Mouse (Mus musculus) limb, embryonic 14.5 days (tissue): ENCODE results near the gene Gpr83. TPM values are rescaled to one million over a fixed set of nuclear protein-coding genes. Genes with fewer than 3 reads are reported as not detected.

ENCODE experiments used
- ATAC-seq: fragments of 200-750 bp; cut with Nextera tagmentation; 2 replicates; pipeline ENCODE4 v1.8.0; 2017; ENCODE audit warnings: low read depth, moderate number of reproducible peaks, moderate TSS enrichment; ENCODE audit not compliant: low FRiP score
- DNase-seq: peaks from one replicate; pipeline ENCODE4 v3.0.0-alpha.2; 2015; ENCODE audit warnings: low spot score
- H3K27ac ChIP-seq: fragments of 300-500 bp; sonication (generic); replicated peaks from 2 replicates; pipeline ENCODE4 v1.5.1; 2014; ENCODE audit warnings: low read depth, mild to moderate bottlenecking, low read length, moderate library complexity, mixed read lengths
- H3K27me3 ChIP-seq: fragments of 300-500 bp; sonication (generic); 2 replicates; pipeline ENCODE4 v1.6.1; 2014; ENCODE audit warnings: low read length, mixed read lengths; ENCODE audit not compliant: control insufficient read depth, insufficient read depth
- H3K36me3 ChIP-seq: fragments of 300-500 bp; sonication (generic); 2 replicates; pipeline ENCODE4 v1.6.1; 2014; ENCODE audit warnings: mild to moderate bottlenecking, low read length, moderate library complexity, mixed read lengths; ENCODE audit not compliant: control insufficient read depth, insufficient read depth
- H3K4me1 ChIP-seq: fragments of 300-500 bp; sonication (generic); 2 replicates; pipeline ENCODE4 v1.6.1; 2014; ENCODE audit warnings: antibody characterized with exemption, low read length, mixed read lengths; ENCODE audit not compliant: control insufficient read depth, insufficient read depth
- H3K4me2 ChIP-seq: fragments of 300-500 bp; sonication (generic); replicated peaks from 2 replicates; pipeline ENCODE4 v1.6.1; 2014; ENCODE audit warnings: low read depth, mild to moderate bottlenecking, low read length, moderate library complexity; ENCODE audit not compliant: severe bottlenecking
- H3K4me3 ChIP-seq: fragments of 300-500 bp; sonication (generic); replicated peaks from 2 replicates; pipeline ENCODE4 v1.5.1; 2014; ENCODE audit warnings: low read length
- H3K9ac ChIP-seq: fragments of 300-500 bp; sonication (generic); 2 replicates; pipeline ENCODE4 v1.6.1; 2014; ENCODE audit warnings: mild to moderate bottlenecking, low read depth, low read length, moderate library complexity; ENCODE audit not compliant: severe bottlenecking
- H3K9me3 ChIP-seq: fragments of 300-500 bp; sonication (generic); 2 replicates; pipeline ENCODE4 v1.6.1; 2016; ENCODE audit warnings: low read length; ENCODE audit not compliant: control insufficient read depth
- POLR2A ChIP-seq: fragments of 200-500 bp; IDR thresholded peaks from 2 replicates; pipeline ENCODE4 v1.8.0; 2012; ENCODE audit warnings: inconsistent platforms, mild to moderate bottlenecking, moderate library complexity, borderline replicate concordance; ENCODE audit not compliant: insufficient read depth, insufficient read length; ENCODE audit errors: extremely low read depth
- WGBS: fragments of 180-500 bp; shearing (Covaris S2); extraction: QIAGEN DNeasy Blood & Tissue Kit; methylation state at CpG from one replicate; pipeline ENCODE4 v1.1.7; 2014; 5-methylcytosine and 5-hydroxymethylcytosine counted together
- polyA plus RNA-seq, 2 experiments: library from polyadenylated mRNA; depleted of rRNA in 1 of 2; stranded (reverse) in 1 of 2; unstranded in 1 of 2; fragments of >200 nt; fragmentation: Nextera tagmentation in 1 of 2; extraction: Ambion mirVana in 1 of 2; gene quantifications; 2 replicates each; pipeline versions ENCODE4 v1.2.1 to v1.2.3; 2012 to 2014

Gpr83 gene
- polyA plus RNA-seq, 2 experiments: 4.5 to 4.8 TPM

DNA sequence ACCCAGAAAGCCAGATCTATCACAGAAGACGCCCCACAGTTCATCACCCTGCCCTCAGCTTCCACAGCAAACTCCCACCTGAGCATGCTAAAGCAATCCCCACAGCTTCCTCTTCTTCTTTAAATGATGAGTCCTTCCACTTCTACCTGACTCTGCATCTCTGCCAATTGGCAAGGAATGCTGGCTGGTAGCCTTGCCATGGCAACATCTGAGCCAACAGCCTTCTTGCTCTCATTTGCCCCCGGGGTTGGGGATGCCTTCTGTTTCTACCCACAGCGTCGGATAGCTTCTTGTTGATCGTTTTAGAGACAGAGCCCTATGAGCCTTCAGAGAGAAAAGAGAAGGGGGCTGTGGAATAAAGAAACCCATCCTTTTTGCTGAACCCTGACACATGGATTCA lies 31.9 kb downstream of the Gpr83 start:
- no peak for TF ChIP-seq POLR2A
- H3K27me3 ChIP-seq: no peaks in the 10 kb centered on the region
- peaks cover 2% of the 10 kb centered on the region; the same call in 1 of the 2 replicates for H3K4me1 ChIP-seq
- H3K9ac ChIP-seq: no peak overlapping the region
- no peak overlapping the region for H3K27ac ChIP-seq
- ATAC-seq (no peak), DNase-seq (no peak)
- WGBS: 79% methylated on average over 5 of the region's 5 CpGs
- H3K9me3 ChIP-seq: no peaks in the 10 kb centered on the region
- H3K4me3 ChIP-seq: no peak overlapping the region
- H3K4me2 ChIP-seq: no peak overlapping the region
- no peaks in the 10 kb centered on the region for H3K36me3 ChIP-seq

DNA sequence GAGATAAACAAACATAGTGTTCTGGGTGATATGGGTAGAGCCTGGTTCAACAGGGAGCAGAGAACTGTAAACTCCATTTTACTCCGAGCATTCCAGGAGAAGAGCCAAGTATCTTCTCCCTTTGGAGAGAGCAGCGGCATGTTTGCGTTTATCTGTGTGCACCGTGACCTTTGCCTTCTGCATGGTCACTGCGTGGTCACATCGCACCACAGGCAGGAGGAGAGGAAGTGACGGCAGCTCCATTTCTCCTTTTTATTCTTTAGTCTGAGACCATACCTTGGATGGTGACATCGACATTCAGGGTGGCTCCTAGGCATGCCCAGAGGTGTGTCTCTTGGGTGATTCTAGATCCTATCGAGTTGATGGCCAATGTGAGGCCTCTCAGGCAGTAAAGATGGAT lies 33.4 kb downstream of the Gpr83 start:
- peaks cover 8% of the 10 kb centered on the region; the same call in 1 of the 2 replicates for H3K4me1 ChIP-seq
- no peaks in the 10 kb centered on the region for H3K27me3 ChIP-seq
- WGBS: 89% methylated on average over 9 of the region's 9 CpGs
- H3K4me3 ChIP-seq: no peak overlapping the region
- no peaks in the 10 kb centered on the region for H3K9me3 ChIP-seq
- ATAC-seq: no peak
- no peak overlapping the region for H3K4me2 ChIP-seq
- H3K9ac ChIP-seq: no peak overlapping the region
- no peaks in the 10 kb centered on the region for H3K36me3 ChIP-seq
- TF ChIP-seq POLR2A: no peak
- H3K27ac ChIP-seq: no peak overlapping the region
- DNase-seq: no peak

DNA sequence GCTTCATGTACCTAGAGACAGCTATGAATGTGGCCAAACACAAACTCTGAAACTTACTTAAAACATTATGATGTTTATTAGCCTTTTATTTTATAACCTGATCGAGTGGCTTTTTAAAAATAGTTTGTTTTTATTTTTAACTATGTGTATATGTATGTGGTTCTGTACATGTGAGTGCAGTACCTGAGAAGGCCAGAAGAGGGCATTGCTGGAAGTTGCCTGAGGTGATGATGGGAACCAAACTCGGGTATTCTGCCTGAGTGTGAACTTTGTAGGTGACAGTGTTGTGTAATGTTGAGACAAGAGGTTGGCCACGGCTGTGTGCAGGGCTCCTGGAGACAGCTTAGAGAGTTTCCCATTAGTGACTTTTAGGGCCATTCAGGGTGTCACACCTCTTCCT lies 34.6 kb downstream of the Gpr83 start:
- DNase-seq: no peak

DNA sequence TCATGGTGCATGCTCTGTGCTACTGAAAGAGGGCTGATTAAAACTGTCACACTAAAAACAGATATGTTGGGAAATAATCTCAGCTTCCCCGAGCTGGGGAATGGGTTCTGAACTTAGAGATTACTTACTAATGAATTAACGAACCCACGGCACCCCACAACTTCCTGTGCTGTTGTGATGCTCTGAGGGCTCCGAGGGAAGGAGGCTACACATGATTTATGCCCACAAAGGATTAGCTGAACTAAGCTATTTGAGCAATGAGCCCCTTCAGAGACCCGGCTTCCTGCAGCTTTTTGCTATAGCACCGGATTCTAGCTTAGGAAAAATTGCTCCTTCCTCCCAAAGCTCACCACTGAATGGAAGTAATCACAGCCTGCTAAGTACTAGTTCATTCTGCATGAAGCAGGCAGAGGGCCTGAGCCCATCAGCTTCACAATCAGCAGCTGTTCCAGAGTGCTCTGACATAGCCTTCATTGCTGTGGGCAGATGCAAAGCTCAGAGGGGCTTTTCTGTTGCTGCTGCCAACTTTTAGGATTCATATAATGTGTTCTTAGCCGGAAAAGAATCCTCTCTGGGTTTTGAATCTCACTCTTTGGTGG lies 35.3 kb downstream of the Gpr83 start:
- peak; percentile 49 for DNase-seq
- Histone ChIP-seq H3K9ac (no peak overlapping the region), H3K27ac (no peak overlapping the region), H3K4me3 (no peak overlapping the region), H3K4me2 (no peak overlapping the region), H3K4me1 (peaks cover 8% of the 10 kb centered on the region; the same call in 1 of the 2 replicates), H3K36me3 (no peaks in the 10 kb centered on the region), H3K27me3 (no peaks in the 10 kb centered on the region), H3K9me3 (no peaks in the 10 kb centered on the region)
- TF ChIP-seq POLR2A: no peak
- WGBS: 41% methylated on average over 7 of the region's 7 CpGs
- ATAC-seq: peak; percentile 53; the same call in 1 of the 2 replicates

More for the DNA sequence above, 34.6 kb downstream of the Gpr83 start:
- Histone ChIP-seq H3K9me3 (no peaks in the 10 kb centered on the region), H3K4me2 (no peak overlapping the region), H3K4me1 (peaks cover 8% of the 10 kb centered on the region; the same call in 1 of the 2 replicates), H3K27me3 (no peaks in the 10 kb centered on the region), H3K9ac (no peak overlapping the region), H3K36me3 (no peaks in the 10 kb centered on the region), H3K27ac (no peak overlapping the region), H3K4me3 (no peak overlapping the region)
- no peak for ATAC-seq
- 82% methylated on average over 3 of the region's 3 CpGs for WGBS
- no peak for TF ChIP-seq POLR2A

DNA sequence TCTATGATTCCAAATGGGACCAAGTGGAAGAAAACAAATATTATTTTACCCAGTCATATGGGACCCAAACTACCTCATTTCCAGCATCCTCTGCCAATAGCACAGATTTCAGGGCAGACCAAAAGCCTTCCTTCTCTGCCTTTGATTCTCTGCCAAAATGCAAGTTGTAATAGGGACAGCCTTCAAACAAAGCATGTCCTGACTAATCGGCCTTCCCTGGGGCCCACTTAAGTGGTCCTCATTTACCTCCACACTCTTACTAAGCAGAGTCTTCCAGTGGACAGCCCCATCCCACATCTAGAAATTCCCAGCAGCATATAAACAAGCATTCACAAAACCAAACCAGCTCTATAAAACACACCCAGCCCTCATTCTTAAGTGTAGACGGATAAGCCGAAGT lies 37.1 kb downstream of the Gpr83 start:
- no peaks in the 10 kb centered on the region for H3K27me3 ChIP-seq
- 53% methylated on average over 3 of the region's 3 CpGs for WGBS
- H3K4me3 ChIP-seq: no peak overlapping the region
- H3K9me3 ChIP-seq: no peaks in the 10 kb centered on the region
- no peaks in the 10 kb centered on the region for H3K36me3 ChIP-seq
- H3K4me1 ChIP-seq: peaks cover 8% of the 10 kb centered on the region; the same call in 1 of the 2 replicates
- no peak overlapping the region for H3K9ac ChIP-seq
- H3K4me2 ChIP-seq: no peak overlapping the region
- DNase-seq (peak; percentile 52), ATAC-seq (peak; percentile 53)
- no peak for TF ChIP-seq POLR2A
- no peak overlapping the region for H3K27ac ChIP-seq
